Comparison of ENCODE assay signal across 15 mouse cellular contexts in the genomic region with DNA sequence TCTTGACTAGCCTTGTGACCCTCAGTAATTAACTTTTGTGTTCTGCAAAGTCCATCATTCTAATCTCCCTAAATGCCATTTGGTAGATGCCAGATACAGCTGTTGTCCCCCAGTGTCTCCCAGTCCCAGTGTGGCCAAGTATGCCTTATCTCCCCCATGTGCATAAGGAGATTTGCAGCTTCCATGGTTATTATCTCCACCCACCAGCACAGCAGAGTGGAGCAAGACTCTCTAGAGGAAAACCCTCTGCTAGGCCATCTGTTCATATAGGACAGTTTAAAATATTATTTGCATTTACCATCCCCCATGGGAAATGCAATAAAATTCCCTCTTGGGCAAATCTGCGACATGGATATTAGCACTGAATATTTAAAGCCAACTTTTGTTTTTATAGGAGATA.
DNase-seq lines count a peak whose midpoint lies in the region; ATAC-seq and TF ChIP-seq lines count a peak whose summit lies in the region.
"Had no signal": no experiment of that assay in that cellular context is flagged by ENCODE, and none has a peak within 500 bp of the region (broad histone marks: within the 10 kb centered on the region; RNA-seq: fewer than 3 reads in every experiment).

No protein-coding gene starts in this region.

- H3K79me2 ChIP-seq in MEL (ENCODE audit: control insufficient read depth, insufficient read depth, low read length, poor library complexity): no peaks in the 10 kb centered on the region

- H3K9me3 ChIP-seq in embryonic facial prominence, embryonic 11.5 days (replicated peaks; ENCODE audit: control insufficient read depth, low read length): no peaks in the 10 kb centered on the region
- no peaks in the 10 kb centered on the region for H3K9me3 ChIP-seq in embryonic facial prominence, embryonic 10.5 days
- no peaks in the 10 kb centered on the region for H3K9me3 ChIP-seq in liver, embryonic 13.5 days (replicated peaks)
- H3K9me3 ChIP-seq in liver, postnatal 0 days (ENCODE audit: low read length): no peaks in the 10 kb centered on the region
- no peaks in the 10 kb centered on the region for H3K9me3 ChIP-seq in MEL (replicated peaks; ENCODE audit: insufficient read depth, low read length)
- no peaks in the 10 kb centered on the region for H3K9me3 ChIP-seq in forebrain, embryonic 16.5 days (ENCODE audit: control insufficient read depth, low read length)
- H3K9me3 ChIP-seq: limb, embryonic 13.5 days; stomach, embryonic 15.5 days had no signal

- no peak for DNase-seq in embryonic facial prominence, embryonic 11.5 days (ENCODE audit: low spot score)
- no peak for DNase-seq in embryonic facial prominence, embryonic 10.5 days (ENCODE audit: low spot score)
- no peak for DNase-seq in liver, embryonic 13.5 days
- DNase-seq in liver, postnatal 0 days: no peak
- DNase-seq in MEL (ENCODE audit: low read depth, low spot score): peak; percentile 2
- no peak for DNase-seq in left cerebral cortex, postnatal 36 days (ENCODE audit: low spot score in 2 of 2)
- no peak for DNase-seq in heart, adult 9 months (ENCODE audit: low spot score in 2 of 2)
- DNase-seq: adrenal gland, adult 8-10 months; cerebellum, postnatal 14 days; kidney, adult 11 months; kidney, postnatal 10 days; right cerebral cortex, adult 18-20 months had no signal

- no peak for TF ChIP-seq POLR2A in MEL (IDR thresholded peaks at IDR 0.05; ENCODE audit: control insufficient read depth in 1 of 2, insufficient read depth in 1 of 2, low read depth in 1 of 2, low read length in 2 of 2, poor library complexity in 1 of 2)

- no peaks in the 10 kb centered on the region for H3K4me1 ChIP-seq in embryonic facial prominence, embryonic 11.5 days (ENCODE audit: control insufficient read depth, insufficient read depth, low read length)
- H3K4me1 ChIP-seq in embryonic facial prominence, embryonic 10.5 days: no peaks in the 10 kb centered on the region
- no peaks in the 10 kb centered on the region for H3K4me1 ChIP-seq in liver, embryonic 13.5 days (replicated peaks)
- no peaks in the 10 kb centered on the region for H3K4me1 ChIP-seq in liver, postnatal 0 days (ENCODE audit: insufficient read depth)
- H3K4me1 ChIP-seq in MEL (ENCODE audit: control insufficient read depth in 1 of 2, insufficient read depth in 2 of 2, low read length in 2 of 2): no peaks in the 10 kb centered on the region
- peaks cover 6% of the 10 kb centered on the region; the same call in 1 of the 2 replicates for H3K4me1 ChIP-seq in forebrain, embryonic 16.5 days (replicated peaks; ENCODE audit: control insufficient read depth, insufficient read depth, low read length)
- H3K4me1 ChIP-seq: limb, embryonic 13.5 days; stomach, embryonic 15.5 days had no signal

- no peak for TF ChIP-seq RAD21 in MEL (IDR thresholded peaks at IDR 0.05; ENCODE audit: low read depth, low read length)

- intact Hi-C loops in left cerebral cortex, postnatal 36 days (cut with DNase I): no loop called here

- H3K9ac ChIP-seq in embryonic facial prominence, embryonic 11.5 days (replicated peaks; ENCODE audit: low read length): no peak overlapping the region
- no peak overlapping the region for H3K9ac ChIP-seq in liver, embryonic 13.5 days
- no peak overlapping the region for H3K9ac ChIP-seq in liver, postnatal 0 days (replicated peaks)
- no peak overlapping the region for H3K9ac ChIP-seq in MEL (ENCODE audit: control insufficient read depth, low read depth, low read length, poor library complexity, severe bottlenecking)
- no peak overlapping the region for H3K9ac ChIP-seq in forebrain, embryonic 16.5 days (replicated peaks; ENCODE audit: low read depth, low read length)
- H3K9ac ChIP-seq: limb, embryonic 13.5 days; stomach, embryonic 15.5 days had no signal

- WGBS in embryonic facial prominence, embryonic 11.5 days: 76% methylated on average over 1 of the region's 1 CpGs
- 84% methylated on average over 1 of the region's 1 CpGs for WGBS in embryonic facial prominence, embryonic 10.5 days
- WGBS in liver, embryonic 13.5 days (ENCODE audit: insufficient replicate concordance): 52% methylated on average over 1 of the region's 1 CpGs
- WGBS in liver, postnatal 0 days (ENCODE audit: insufficient replicate concordance): 66% methylated on average over 1 of the region's 1 CpGs
- WGBS in forebrain, embryonic 16.5 days: 46% methylated on average over 1 of the region's 1 CpGs

- H3K36me3 ChIP-seq in embryonic facial prominence, embryonic 11.5 days (replicated peaks; ENCODE audit: control insufficient read depth, insufficient read depth, low read depth, low read length): no peaks in the 10 kb centered on the region
- no peaks in the 10 kb centered on the region for H3K36me3 ChIP-seq in embryonic facial prominence, embryonic 10.5 days (replicated peaks)
- H3K36me3 ChIP-seq in liver, embryonic 13.5 days: no peaks in the 10 kb centered on the region
- no peaks in the 10 kb centered on the region for H3K36me3 ChIP-seq in liver, postnatal 0 days (replicated peaks; ENCODE audit: insufficient read depth, low read length)
- H3K36me3 ChIP-seq in MEL (ENCODE audit: control insufficient read depth in 1 of 2, insufficient read depth in 2 of 2, low read length in 2 of 2): no peaks in the 10 kb centered on the region
- H3K36me3 ChIP-seq in forebrain, embryonic 16.5 days (ENCODE audit: control insufficient read depth, insufficient read depth): no peaks in the 10 kb centered on the region
- H3K36me3 ChIP-seq: limb, embryonic 13.5 days; stomach, embryonic 15.5 days had no signal

- no peak overlapping the region for H3K4me3 ChIP-seq in embryonic facial prominence, embryonic 11.5 days (ENCODE audit: low read depth, low read length)
- H3K4me3 ChIP-seq in embryonic facial prominence, embryonic 10.5 days: no peak overlapping the region
- H3K4me3 ChIP-seq in liver, embryonic 13.5 days (replicated peaks): no peak overlapping the region
- H3K4me3 ChIP-seq in liver, postnatal 0 days (ENCODE audit: low read depth, low read length): no peak overlapping the region
- no peak overlapping the region for H3K4me3 ChIP-seq in MEL (ENCODE audit: control insufficient read depth in 1 of 2, insufficient read depth in 1 of 2, low read depth in 2 of 2, low read length in 2 of 2)
- no peak overlapping the region for H3K4me3 ChIP-seq in forebrain, embryonic 16.5 days (replicated peaks; ENCODE audit: low read length)
- H3K4me3 ChIP-seq: limb, embryonic 13.5 days; stomach, embryonic 15.5 days had no signal

- peak; percentile 56; the same call in 1 of the 2 replicates for ATAC-seq in embryonic facial prominence, embryonic 11.5 days (replicated peaks; ENCODE audit: insufficient number of reproducible peaks, low FRiP score, low TSS enrichment, low read depth)
- peak; percentile 54; the same call in 1 of the 2 replicates for ATAC-seq in liver, embryonic 13.5 days (ENCODE audit: low read depth)
- ATAC-seq in liver, postnatal 0 days: no peak
- ATAC-seq in forebrain, embryonic 16.5 days: peak; percentile 37; the same call in 1 of the 2 replicates

- TF ChIP-seq EP300 in liver, postnatal 0 days (IDR thresholded peaks at IDR 0.05; ENCODE audit: low read depth): no peak
- no peak for TF ChIP-seq EP300 in MEL (IDR thresholded peaks at IDR 0.05; ENCODE audit: low read depth in 1 of 2, low read length in 2 of 2)

- no peak overlapping the region for H3K4me2 ChIP-seq in embryonic facial prominence, embryonic 11.5 days (ENCODE audit: low read depth, low read length)
- no peak overlapping the region for H3K4me2 ChIP-seq in liver, embryonic 13.5 days
- no peak overlapping the region for H3K4me2 ChIP-seq in liver, postnatal 0 days (ENCODE audit: low read depth, low read length)
- H3K4me2 ChIP-seq in forebrain, embryonic 16.5 days (ENCODE audit: low read length): no peak overlapping the region
- H3K4me2 ChIP-seq: limb, embryonic 13.5 days; stomach, embryonic 15.5 days had no signal

- TF ChIP-seq CTCF in liver, postnatal 0 days (IDR thresholded peaks at IDR 0.05; ENCODE audit: low read depth): no peak
- TF ChIP-seq CTCF in MEL (IDR thresholded peaks at IDR 0.05 in 2 of 3, conservative IDR thresholded peaks at IDR 0.05 in 1 of 3; ENCODE audit: control insufficient read depth in 1 of 3, insufficient read depth in 1 of 3, low read depth in 2 of 3, low read length in 3 of 3, poor library complexity in 1 of 3, severe bottlenecking in 1 of 3): no peak

- no peaks in the 10 kb centered on the region for H3K27me3 ChIP-seq in embryonic facial prominence, embryonic 11.5 days (ENCODE audit: control insufficient read depth, insufficient read depth, low read length)
- no peaks in the 10 kb centered on the region for H3K27me3 ChIP-seq in embryonic facial prominence, embryonic 10.5 days (replicated peaks; ENCODE audit: low read depth, poor library complexity, severe bottlenecking)
- H3K27me3 ChIP-seq in liver, embryonic 13.5 days: no peaks in the 10 kb centered on the region
- H3K27me3 ChIP-seq in liver, postnatal 0 days (ENCODE audit: insufficient read depth, low read length): no peaks in the 10 kb centered on the region
- H3K27me3 ChIP-seq in MEL (ENCODE audit: control insufficient read depth in 1 of 2, insufficient read depth in 2 of 2, low read length in 2 of 2): no peaks in the 10 kb centered on the region
- no peaks in the 10 kb centered on the region for H3K27me3 ChIP-seq in forebrain, embryonic 16.5 days (replicated peaks; ENCODE audit: control insufficient read depth, insufficient read depth, low read length)
- H3K27me3 ChIP-seq: limb, embryonic 13.5 days; stomach, embryonic 15.5 days had no signal

- H3K27ac ChIP-seq in embryonic facial prominence, embryonic 11.5 days (replicated peaks; ENCODE audit: low read depth, low read length): no peak overlapping the region
- no peak overlapping the region for H3K27ac ChIP-seq in embryonic facial prominence, embryonic 10.5 days (replicated peaks)
- H3K27ac ChIP-seq in liver, embryonic 13.5 days: no peak overlapping the region
- H3K27ac ChIP-seq in liver, postnatal 0 days (ENCODE audit: low read depth): no peak overlapping the region
- no peak overlapping the region for H3K27ac ChIP-seq in MEL (ENCODE audit: control insufficient read depth, low read depth, low read length)
- no peak overlapping the region for H3K27ac ChIP-seq in forebrain, embryonic 16.5 days (ENCODE audit: low read length)
- H3K27ac ChIP-seq: limb, embryonic 13.5 days; stomach, embryonic 15.5 days had no signal

TF ChIP-seq in MEL, 35 proteins besides CTCF, POLR2A, EP300 and RAD21:
- TF ChIP-seq TCF12 (IDR thresholded peaks at IDR 0.05; ENCODE audit: low read depth, low read length) (0 out of 2 replicates have a peak, but pooled peaks have one; percentile 34), ZC3H11A (IDR thresholded peaks at IDR 0.05; ENCODE audit: low read depth, low read length) (no peak)
